Mouse (Mus musculus): ENCODE data around the gene Chaf1a. TPM values are rescaled to one million over a fixed set of nuclear protein-coding genes. Genes with fewer than 3 reads are reported as not detected.
"Not testable (repeated sequence)": the region's sequence is repeated elsewhere in the genome, so short reads cannot be mapped to it uniquely, and the experiment has no call there.

Chaf1a gene
- total and polyA plus RNA-seq, 2 experiments from 2014 or later: 4.6 to 5.9 TPM

DNA sequence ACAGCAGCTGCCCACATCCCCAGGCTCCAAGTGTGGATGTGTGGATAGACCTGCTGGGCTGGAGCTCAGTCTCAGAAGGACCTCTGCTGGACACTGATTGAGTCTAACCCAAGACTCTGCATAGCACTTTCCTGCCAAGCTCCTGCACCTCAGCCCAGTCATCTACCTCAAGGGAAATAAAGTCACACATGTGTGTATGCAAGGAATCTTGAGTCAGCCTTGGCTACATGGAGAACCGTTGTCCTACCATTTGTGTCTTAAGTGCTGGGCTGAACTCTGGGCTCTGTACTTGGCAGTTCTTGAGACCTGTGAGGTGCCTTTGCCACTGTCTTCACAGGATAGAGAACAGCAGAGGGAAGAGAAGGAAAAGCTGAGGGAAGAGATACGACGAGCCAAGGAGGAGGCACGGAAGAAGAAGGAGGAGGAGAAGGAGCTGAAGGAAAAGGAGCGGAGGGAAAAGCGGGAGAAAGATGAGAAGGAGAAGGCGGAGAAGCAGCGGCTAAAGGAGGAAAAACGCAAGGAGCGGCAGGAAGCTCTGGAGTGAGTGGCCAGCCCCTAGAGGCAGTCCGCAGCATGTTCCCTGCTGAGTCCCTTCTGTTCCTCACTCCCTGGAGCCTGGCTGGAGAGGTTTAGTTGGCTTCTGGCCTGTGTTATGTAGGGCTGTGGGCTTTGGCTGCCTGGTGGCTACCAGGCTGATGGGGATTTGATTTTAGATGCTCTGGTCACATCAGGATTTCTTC lies 17.3 kb downstream of the Chaf1a start:
- no peaks in the 10 kb centered on the region for H3K9me3 ChIP-seq (ENCODE audit: low read length)
- no peaks in the 10 kb centered on the region for H3K27me3 ChIP-seq (ENCODE audit: insufficient read depth, low read length)
- H3K4me3 ChIP-seq (ENCODE audit: low read depth, low read length): no peak overlapping the region
- H3K36me3 ChIP-seq (ENCODE audit: insufficient read depth): peaks cover 21% of the 10 kb centered on the region
- 85% methylated on average over 11 of the region's 11 CpGs for WGBS
- no peaks in the 10 kb centered on the region for H3K4me1 ChIP-seq (ENCODE audit: insufficient read depth)
- H3K27ac ChIP-seq (ENCODE audit: low read depth, low read length): no peak overlapping the region
- no peak overlapping the region for H3K4me2 ChIP-seq (ENCODE audit: low read depth)
- DNase-seq (no peak), ATAC-seq (no peak)
- TF ChIP-seq CTCF (IDR thresholded peaks at IDR 0.05; ENCODE audit: low read depth): no peak
- no peak overlapping the region for H3K9ac ChIP-seq

DNA sequence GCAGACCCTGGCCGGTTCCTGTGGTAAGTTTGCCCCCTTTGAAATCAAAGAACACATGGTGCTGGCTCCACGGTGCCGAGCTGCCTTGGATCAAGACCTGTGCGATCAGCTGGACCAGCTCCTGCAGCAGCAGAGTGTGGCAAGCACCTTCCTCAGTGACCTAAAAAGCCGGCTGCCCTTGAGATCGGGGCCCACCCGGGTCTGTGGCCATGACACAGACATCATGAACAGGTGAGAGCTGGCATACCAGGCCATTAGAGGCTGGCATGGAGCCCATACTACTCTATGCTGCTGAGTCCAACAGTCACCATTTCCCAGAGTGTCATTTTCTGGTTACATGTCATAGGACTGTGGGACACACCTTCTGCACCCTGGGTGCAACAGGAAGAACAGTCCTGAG lies 21.8 kb downstream of the Chaf1a start:
- no peaks in the 10 kb centered on the region for H3K27me3 ChIP-seq (ENCODE audit: insufficient read depth, low read length)
- WGBS: 92% methylated on average over 7 of the region's 7 CpGs
- H3K9me3 ChIP-seq (ENCODE audit: low read length): no peaks in the 10 kb centered on the region
- no peak overlapping the region for H3K9ac ChIP-seq
- H3K36me3 ChIP-seq (ENCODE audit: insufficient read depth): peaks cover 35% of the 10 kb centered on the region
- H3K4me1 ChIP-seq (ENCODE audit: insufficient read depth): no peaks in the 10 kb centered on the region
- TF ChIP-seq CTCF (IDR thresholded peaks at IDR 0.05; ENCODE audit: low read depth): no peak
- H3K4me3 ChIP-seq (ENCODE audit: low read depth, low read length): no peak overlapping the region
- H3K27ac ChIP-seq (ENCODE audit: low read depth, low read length): no peak overlapping the region
- ATAC-seq: no peak
- H3K4me2 ChIP-seq (ENCODE audit: low read depth): no peak overlapping the region
- no peak for DNase-seq

GRCm38 (mm10) chr17:56065715-56066114 lies 25.5 kb downstream of the Chaf1a start:
- H3K4me1 ChIP-seq (ENCODE audit: insufficient read depth); H3K27me3 ChIP-seq (ENCODE audit: insufficient read depth, low read length); ATAC-seq; H3K27ac ChIP-seq (ENCODE audit: low read depth, low read length); H3K4me2 ChIP-seq (ENCODE audit: low read depth); H3K9ac ChIP-seq; H3K9me3 ChIP-seq (ENCODE audit: low read length); H3K4me3 ChIP-seq (ENCODE audit: low read depth, low read length); DNase-seq: not testable (repeated sequence)
- WGBS: 86% methylated on average over 6 of the region's 6 CpGs
- H3K36me3 ChIP-seq (ENCODE audit: insufficient read depth): peaks cover 59% of the 10 kb centered on the region
- TF ChIP-seq CTCF (IDR thresholded peaks at IDR 0.05; ENCODE audit: low read depth): peak; percentile 31; the same call in 1 of the 2 replicates

GRCm38 (mm10) chr17:56066451-56066850 lies 26.2 kb downstream of the Chaf1a start:
- no peak for ATAC-seq
- H3K36me3 ChIP-seq (ENCODE audit: insufficient read depth): peaks cover 66% of the 10 kb centered on the region
- no peak overlapping the region for H3K4me2 ChIP-seq (ENCODE audit: low read depth)

DNA sequence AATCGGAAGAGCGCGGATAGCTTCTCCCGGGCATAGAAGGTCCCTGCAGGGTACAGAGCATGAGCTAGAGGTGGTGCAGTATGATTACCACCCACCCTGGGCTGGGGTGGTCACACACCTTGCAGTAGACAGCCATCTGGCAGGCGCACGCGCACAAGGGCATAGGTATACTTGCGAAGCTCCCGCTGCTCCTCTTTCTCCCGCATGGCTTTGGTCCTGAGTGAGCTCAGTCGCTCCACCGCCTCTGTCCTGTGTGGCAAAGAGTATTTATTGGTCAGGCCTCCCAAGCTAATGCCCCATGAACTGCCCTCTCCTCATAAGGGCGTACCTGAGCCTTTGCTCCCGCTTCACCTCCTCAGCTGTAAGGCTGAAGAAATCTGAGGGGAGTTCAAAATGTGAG lies 28.8 kb downstream of the Chaf1a start:
- ATAC-seq (no peak), DNase-seq (no peak)
- 95% methylated on average over 14 of the region's 14 CpGs for WGBS
- TF ChIP-seq CTCF (IDR thresholded peaks at IDR 0.05; ENCODE audit: low read depth): no peak
- peaks cover 70% of the 10 kb centered on the region for H3K36me3 ChIP-seq (ENCODE audit: insufficient read depth)
- H3K4me1 ChIP-seq (ENCODE audit: insufficient read depth): peaks cover 4% of the 10 kb centered on the region; the same call in 1 of the 2 replicates
- no peak overlapping the region for H3K27ac ChIP-seq (ENCODE audit: low read depth, low read length)
- no peak overlapping the region for H3K4me3 ChIP-seq (ENCODE audit: low read depth, low read length)
- no peak overlapping the region for H3K4me2 ChIP-seq (ENCODE audit: low read depth)
- no peaks in the 10 kb centered on the region for H3K9me3 ChIP-seq (ENCODE audit: low read length)
- H3K27me3 ChIP-seq (ENCODE audit: insufficient read depth, low read length): no peaks in the 10 kb centered on the region
- H3K9ac ChIP-seq: no peak overlapping the region

More at GRCm38 (mm10) chr17:56066451-56066850, 26.2 kb downstream of the Chaf1a start:
- TF ChIP-seq CTCF (IDR thresholded peaks at IDR 0.05; ENCODE audit: low read depth): no peak
- H3K27me3 ChIP-seq (ENCODE audit: insufficient read depth, low read length): no peaks in the 10 kb centered on the region
- DNase-seq: no peak
- no peak overlapping the region for H3K9ac ChIP-seq
- H3K9me3 ChIP-seq (ENCODE audit: low read length): no peaks in the 10 kb centered on the region
- H3K4me1 ChIP-seq (ENCODE audit: insufficient read depth): no peaks in the 10 kb centered on the region
- H3K4me3 ChIP-seq (ENCODE audit: low read depth, low read length): no peak overlapping the region
- H3K27ac ChIP-seq (ENCODE audit: low read depth, low read length): no peak overlapping the region

DNA sequence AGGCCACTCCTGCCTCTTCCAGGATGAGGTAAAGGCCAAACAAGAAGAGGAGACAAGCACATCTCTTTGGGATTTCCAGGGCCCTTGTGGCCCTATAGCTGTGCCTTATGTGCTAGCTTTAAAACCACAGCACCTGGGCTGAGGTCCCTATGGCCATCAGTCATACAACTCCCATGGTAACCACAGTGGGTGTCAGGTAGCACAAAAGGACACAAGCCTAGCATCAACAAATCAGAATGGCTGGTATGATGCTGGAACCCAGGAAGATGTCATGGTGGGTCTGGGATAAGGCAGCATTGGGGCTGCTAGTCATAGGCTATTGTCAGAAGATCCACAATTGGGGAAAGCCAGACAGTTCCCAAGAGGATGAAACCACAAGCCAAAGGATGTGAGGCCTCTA lies 30.9 kb downstream of the Chaf1a start:
- Histone ChIP-seq H3K27ac (ENCODE audit: low read depth, low read length) (no peak overlapping the region), H3K4me1 (ENCODE audit: insufficient read depth) (peaks cover 7% of the 10 kb centered on the region; the same call in 1 of the 2 replicates), H3K9ac (no peak overlapping the region), H3K36me3 (ENCODE audit: insufficient read depth) (peaks cover 62% of the 10 kb centered on the region), H3K4me3 (ENCODE audit: low read depth, low read length) (no peak overlapping the region), H3K4me2 (ENCODE audit: low read depth) (no peak overlapping the region), H3K9me3 (ENCODE audit: low read length) (no peaks in the 10 kb centered on the region), H3K27me3 (ENCODE audit: insufficient read depth, low read length) (no peaks in the 10 kb centered on the region)
- no peak for TF ChIP-seq CTCF (IDR thresholded peaks at IDR 0.05; ENCODE audit: low read depth)
- DNase-seq: no peak
- no peak for ATAC-seq

GRCm38 (mm10) chr17:56072243-56072642 lies 32.0 kb downstream of the Chaf1a start:
- peaks cover 7% of the 10 kb centered on the region; the same call in 1 of the 2 replicates for H3K4me1 ChIP-seq (ENCODE audit: insufficient read depth)
- TF ChIP-seq CTCF (IDR thresholded peaks at IDR 0.05; ENCODE audit: low read depth): no peak
- 89% methylated on average over 5 of the region's 5 CpGs for WGBS
- ATAC-seq: no peak
- peaks cover 57% of the 10 kb centered on the region for H3K36me3 ChIP-seq (ENCODE audit: insufficient read depth)
- no peak overlapping the region for H3K4me3 ChIP-seq (ENCODE audit: low read depth, low read length)
- no peak overlapping the region for H3K27ac ChIP-seq (ENCODE audit: low read depth, low read length)
- H3K27me3 ChIP-seq (ENCODE audit: insufficient read depth, low read length): no peaks in the 10 kb centered on the region
- no peak overlapping the region for H3K4me2 ChIP-seq (ENCODE audit: low read depth)
- DNase-seq: no peak
- no peaks in the 10 kb centered on the region for H3K9me3 ChIP-seq (ENCODE audit: low read length)
- H3K9ac ChIP-seq: no peak overlapping the region
